Mouse (Mus musculus): ENCODE measurements around the gene Pex14.
"Not testable (repeated sequence)": the region's sequence is repeated elsewhere in the genome, so short reads cannot be mapped to it uniquely, and the experiment has no call there.

Gene Pex14

GRCm38 (mm10) chr4:149103875-149104561 lies 4.3 kb upstream of the Pex14 start, which contains the start of gene Dffa:
Gene Dffa, plus strand, starts transcription at chr4:149104146.
- DNase-seq (ENCODE audit: low spot score), result peak; percentile 86

DNA sequence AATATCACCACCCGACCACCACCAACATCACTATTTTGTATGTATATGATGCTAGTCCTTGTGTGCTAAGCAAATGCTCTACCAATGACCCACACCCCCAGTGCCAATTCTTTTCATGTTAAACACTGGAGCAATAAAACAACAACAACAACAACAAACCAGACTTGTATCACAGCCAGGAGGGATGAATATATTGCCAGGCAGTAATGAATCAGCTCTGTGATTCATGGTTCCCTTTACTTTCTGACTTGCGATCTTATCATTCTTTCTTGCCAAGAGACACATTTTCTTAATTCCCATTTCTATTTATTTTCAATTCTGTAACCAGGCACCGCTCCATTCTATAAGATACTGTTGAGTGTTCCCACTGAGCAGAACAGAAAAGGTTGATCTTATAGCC lies 1.8 kb upstream of the Pex14 start:
- no peak for DNase-seq (ENCODE audit: low spot score)

DNA sequence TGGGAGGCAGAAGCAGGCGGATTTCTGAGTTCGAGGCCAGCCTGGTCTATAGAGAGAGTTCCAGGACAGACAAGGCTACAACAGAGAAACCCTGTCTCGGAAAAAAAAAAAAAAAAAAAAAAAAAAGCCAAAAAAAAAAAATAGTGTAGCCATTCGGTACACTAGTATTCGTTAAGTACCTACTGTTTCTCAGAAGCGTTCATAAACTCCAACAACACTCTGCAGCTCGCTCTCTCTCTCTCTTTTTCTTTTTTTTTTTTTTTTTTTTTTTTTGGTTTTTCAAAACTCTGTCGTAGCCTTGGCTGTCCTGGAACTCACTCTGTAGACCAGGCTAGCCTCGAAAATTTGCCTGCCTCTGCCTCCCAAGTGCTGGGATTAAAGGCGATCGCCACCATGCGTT lies 773 bp upstream of the Pex14 start:
- DNase-seq (ENCODE audit: low spot score), result not testable (repeated sequence)

- DNase-seq (ENCODE audit: low spot score), result no peak
These were observed 1.1 kb downstream of the Pex14 start for GRCm38 (mm10) chr4:149098571-149098970.

- DNase-seq (ENCODE audit: low spot score), result no peak
These were observed 1.7 kb downstream of the Pex14 start for GRCm38 (mm10) chr4:149097956-149098355.

- no peak for DNase-seq (ENCODE audit: low spot score)
These were observed 8.3 kb downstream of the Pex14 start for GRCm38 (mm10) chr4:149091364-149091763.

GRCm38 (mm10) chr4:149085381-149085780 lies 14.3 kb downstream of the Pex14 start:
- DNase-seq (ENCODE audit: low spot score), result peak; percentile 52

DNA sequence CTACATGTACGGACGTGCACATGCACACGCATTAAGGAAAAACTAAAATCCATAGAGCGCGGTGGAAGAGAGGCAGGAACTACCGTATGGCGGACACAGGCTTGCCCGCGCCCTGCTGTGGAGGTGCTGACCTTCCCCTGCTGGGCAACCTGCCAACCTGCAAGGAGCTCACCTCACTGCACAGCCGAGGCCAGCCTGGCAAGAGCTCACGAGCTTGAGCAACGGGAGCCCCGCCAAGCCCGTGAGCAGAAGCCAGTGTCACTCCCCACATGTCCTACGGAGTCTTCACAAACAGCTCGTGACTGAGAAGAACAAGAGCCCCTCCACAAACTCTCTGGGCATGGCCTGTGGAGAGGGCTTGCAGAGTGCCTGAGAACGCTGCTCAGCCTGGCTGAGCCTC lies 18.1 kb downstream of the Pex14 start:
- peak; percentile 80 for DNase-seq (ENCODE audit: low spot score)

DNA sequence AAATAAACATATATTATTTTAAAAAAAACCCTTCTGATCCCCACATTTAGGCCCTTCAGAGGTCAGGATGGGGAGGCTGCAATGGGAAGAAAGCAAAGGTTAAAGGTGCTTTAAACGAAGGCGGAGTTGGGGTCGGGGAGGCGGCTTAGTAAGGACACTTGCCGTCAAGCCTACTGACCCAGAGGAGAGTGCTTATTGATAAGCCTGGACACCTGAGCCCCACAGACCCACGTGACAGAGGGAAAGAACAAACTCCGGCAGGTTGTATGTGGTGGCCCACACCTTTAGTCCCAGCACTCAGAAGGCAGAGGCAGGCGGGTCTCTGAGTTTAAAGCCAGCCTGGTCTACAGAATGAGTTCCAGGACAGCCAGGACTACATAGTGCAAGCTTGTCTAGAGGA lies 19.6 kb downstream of the Pex14 start:
- no peak for DNase-seq (ENCODE audit: low spot score)

DNA sequence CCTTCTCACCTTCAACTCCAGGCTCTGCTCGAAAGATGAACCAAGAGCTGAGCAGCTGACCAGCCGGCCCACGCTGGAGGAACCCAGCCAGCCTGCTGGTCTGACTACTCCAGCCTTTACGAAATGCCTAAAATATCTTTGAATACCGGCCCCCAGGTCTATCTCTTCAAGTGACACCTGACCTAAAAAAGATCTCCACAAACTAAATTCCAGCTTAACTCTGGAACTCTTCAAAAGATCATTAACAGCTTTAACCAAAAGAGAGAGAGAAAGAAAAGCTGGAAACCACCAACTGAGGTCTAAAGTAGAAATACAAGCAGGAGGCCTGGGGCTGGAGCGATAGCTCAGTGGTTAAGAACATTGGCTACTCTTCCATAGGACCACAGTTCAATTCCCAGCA lies 20.0 kb downstream of the Pex14 start:
- DNase-seq (ENCODE audit: low spot score), result no peak

GRCm38 (mm10) chr4:149078261-149078660 lies 21.4 kb downstream of the Pex14 start:
- DNase-seq (ENCODE audit: low spot score), result no peak

GRCm38 (mm10) chr4:149075871-149076575 lies 23.7 kb downstream of the Pex14 start:
- DNase-seq (ENCODE audit: low spot score), result peak; percentile 69

- no peak for DNase-seq (ENCODE audit: low spot score)
These were observed 24.6 kb downstream of the Pex14 start for GRCm38 (mm10) chr4:149075073-149075472.

GRCm38 (mm10) chr4:149066672-149067551 lies 32.8 kb downstream of the Pex14 start:
- no peak for DNase-seq (ENCODE audit: low spot score)

GRCm38 (mm10) chr4:149064061-149064854 lies 35.4 kb downstream of the Pex14 start:
- DNase-seq (ENCODE audit: low spot score), result no peak

DNA sequence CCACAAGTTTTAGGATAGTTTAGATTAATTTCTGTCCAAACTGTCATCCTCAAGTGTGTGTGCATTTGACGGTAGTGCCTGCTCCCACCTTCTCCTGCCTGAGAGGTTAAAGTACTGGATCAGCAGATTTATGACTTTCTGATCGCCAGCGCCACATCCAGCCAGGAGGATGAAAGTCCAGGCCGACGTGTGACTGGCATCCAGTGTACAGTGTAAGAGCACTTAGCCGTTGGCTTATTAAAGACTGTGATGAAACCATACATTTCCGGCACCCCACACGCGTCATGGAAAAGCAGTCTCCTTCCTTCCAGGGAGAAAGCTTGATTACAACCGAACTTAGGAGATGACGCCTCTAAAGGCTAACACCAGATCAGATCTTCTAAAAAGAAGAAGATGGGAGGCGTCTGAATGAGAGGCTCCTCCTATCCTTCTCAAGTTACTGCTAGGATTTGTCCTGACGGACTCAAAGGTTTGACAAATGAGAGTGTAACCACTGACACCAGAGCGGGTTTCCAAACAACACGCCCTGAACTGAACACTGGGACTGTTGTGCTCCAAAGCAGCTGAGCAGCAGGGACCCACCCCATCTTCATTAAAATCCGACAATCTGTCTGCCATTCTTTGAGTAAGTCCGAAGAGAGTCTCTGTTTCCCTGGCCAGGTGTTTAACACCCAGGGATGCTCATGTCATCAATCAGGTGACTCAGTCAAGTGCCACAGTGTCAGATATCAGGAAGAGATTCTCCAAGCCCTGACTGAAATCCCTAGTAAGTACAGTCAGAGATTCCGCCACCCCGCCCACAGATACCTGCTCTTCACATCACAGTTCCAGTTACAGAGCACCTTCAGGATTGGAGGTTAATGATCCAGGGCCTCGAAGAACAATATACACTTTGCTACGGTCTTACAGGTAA lies 37.0 kb downstream of the Pex14 start:
- no peak for DNase-seq (ENCODE audit: low spot score)

DNA sequence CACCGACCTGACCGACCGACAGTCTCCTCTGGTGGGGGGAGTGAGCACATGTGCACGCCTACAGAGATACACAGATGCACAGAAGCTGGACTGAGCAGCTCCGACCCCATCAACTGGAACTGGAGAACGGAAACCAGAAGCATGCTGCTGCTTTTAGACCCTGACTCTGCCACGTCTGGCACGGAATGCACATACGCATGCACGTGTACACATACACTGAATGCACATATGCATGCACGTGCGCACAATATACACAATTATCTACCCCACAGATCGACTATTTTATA lies 38.3 kb downstream of the Pex14 start:
- DNase-seq (ENCODE audit: low spot score), result no peak

GRCm38 (mm10) chr4:149060621-149061431 lies 38.9 kb downstream of the Pex14 start:
- no peak for DNase-seq (ENCODE audit: low spot score)

GRCm38 (mm10) chr4:149059713-149060112 lies 40.0 kb downstream of the Pex14 start:
- DNase-seq (ENCODE audit: low spot score), result no peak

GRCm38 (mm10) chr4:149058298-149058697 lies 41.4 kb downstream of the Pex14 start:
- DNase-seq (ENCODE audit: low spot score), result no peak
